Mouse (Mus musculus) myocyte (in vitro differentiated cells): ENCODE results near the gene Kirrel3. TPM values are rescaled to one million over a fixed set of nuclear protein-coding genes. Genes with fewer than 3 reads are reported as not detected.

Experiments used
- H3K27me3 ChIP-seq: one replicate; pipeline ENCODE4 v1.6.1; 2011; ENCODE audit not compliant: control insufficient read depth, insufficient read depth, insufficient read length
- H3K36me3 ChIP-seq: one replicate; pipeline ENCODE4 v1.6.1; 2011; ENCODE audit not compliant: control insufficient read depth, insufficient read depth
- H3K4me2 ChIP-seq: one replicate; pipeline ENCODE4 v1.6.1; 2011; ENCODE audit warnings: low read depth, control low read depth
- H3K4me3 ChIP-seq: one replicate; pipeline ENCODE4 v1.5.1; 2011; ENCODE audit warnings: mild to moderate bottlenecking, control low read depth, moderate library complexity
- H3K79me2 ChIP-seq: one replicate; pipeline ENCODE4 v1.6.1; 2011; ENCODE audit not compliant: control insufficient read depth, insufficient read depth
- H3ac ChIP-seq: one replicate; pipeline ENCODE4 v1.6.1; 2011; ENCODE audit not compliant: control insufficient read depth, insufficient read length
- CEBPB ChIP-seq: IDR thresholded peaks from 2 replicates; pipeline ENCODE4 v1.6.1; 2011; ENCODE audit warnings: mild to moderate bottlenecking, moderate library complexity; ENCODE audit not compliant: poor library complexity, insufficient read depth, severe bottlenecking
- E2F4 ChIP-seq: IDR thresholded peaks from one replicate; pipeline ENCODE4 v1.6.1; 2011; ENCODE audit warnings: mild to moderate bottlenecking, control low read depth, moderate library complexity; ENCODE audit not compliant: insufficient read depth
- MAX ChIP-seq: IDR thresholded peaks from one replicate; pipeline ENCODE4 v1.6.1; 2011; ENCODE audit warnings: low read depth, mild to moderate bottlenecking, control low read depth
- MYOD1 ChIP-seq, 3 experiments: IDR thresholded peaks; one replicate each; pipeline ENCODE4 v1.6.1; 2011; ENCODE audit warnings: control low read depth in 2 of 3, low read depth in 2 of 3, mild to moderate bottlenecking in 2 of 3, moderate library complexity in 1 of 3; ENCODE audit not compliant: insufficient read length in 2 of 3, control insufficient read depth in 1 of 3
- MYOG ChIP-seq, 3 experiments: IDR thresholded peaks; one replicate each; pipeline ENCODE4 v1.6.1; 2011; ENCODE audit warnings: control low read depth in 2 of 3, low read depth in 2 of 3, mild to moderate bottlenecking in 2 of 3; ENCODE audit not compliant: insufficient read length in 2 of 3, control insufficient read depth in 1 of 3, insufficient read depth in 1 of 3
- POLR2A ChIP-seq: IDR thresholded peaks from one replicate; pipeline ENCODE4 v1.6.1; 2011; ENCODE audit warnings: low read depth, mild to moderate bottlenecking, control low read depth, moderate library complexity; ENCODE audit not compliant: insufficient read length
- POLR2AphosphoS2 ChIP-seq: IDR thresholded peaks from one replicate; pipeline ENCODE4 v1.6.1; 2011; ENCODE audit warnings: low read depth, control low read depth; ENCODE audit not compliant: insufficient read length
- REST ChIP-seq: IDR thresholded peaks from one replicate; pipeline ENCODE4 v1.6.1; 2011; ENCODE audit warnings: mild to moderate bottlenecking, control low read depth, moderate library complexity; ENCODE audit not compliant: insufficient read depth, insufficient read length
- SRF ChIP-seq: IDR thresholded peaks from one replicate; pipeline ENCODE4 v1.6.1; 2011; ENCODE audit warnings: low read depth; ENCODE audit not compliant: control insufficient read depth, insufficient read length
- TCF12 ChIP-seq: IDR thresholded peaks from one replicate; pipeline ENCODE4 v1.6.1; 2011; ENCODE audit warnings: mild to moderate bottlenecking, control low read depth; ENCODE audit not compliant: poor library complexity, insufficient read depth, severe bottlenecking
- TCF3 ChIP-seq: IDR thresholded peaks from one replicate; pipeline ENCODE4 v1.6.1; 2011; ENCODE audit warnings: low read depth, control low read depth; ENCODE audit not compliant: insufficient read length
- USF1 ChIP-seq: IDR thresholded peaks from one replicate; pipeline ENCODE4 v1.6.1; 2011; ENCODE audit warnings: low read depth, mild to moderate bottlenecking, control low read depth, moderate library complexity
- polyA plus RNA-seq: library from polyadenylated mRNA; unstranded; fragments of >200 nt; fragmentation: generic; extraction: Trizol; gene quantifications from one replicate; pipeline ENCODE4 v1.2.1, GENCODE M21; 2012; ENCODE audit warnings: missing spikeins

Gene Kirrel3
- polyA plus RNA-seq, 1 experiment: 2.8 TPM

GRCm38 (mm10) chr9:34732507-34732906, 246.8 kb downstream of the Kirrel3 start:
- TF ChIP-seq MYOG (IDR thresholded peaks at IDR 0.05; ENCODE audit: control insufficient read depth in 1 of 3, insufficient read depth in 1 of 3, insufficient read length in 2 of 3, low read depth in 2 of 3) (no peak), CEBPB (no peak), POLR2AphosphoS2 (no peak)
- H3K36me3 ChIP-seq: no peaks in the 10 kb centered on the region
- H3K79me2 ChIP-seq: no peaks in the 10 kb centered on the region
- no peak overlapping the region for H3K4me2 ChIP-seq
- no peaks in the 10 kb centered on the region for H3K27me3 ChIP-seq
- no peak overlapping the region for H3ac ChIP-seq
- no peak overlapping the region for H3K4me3 ChIP-seq

- no peaks in the 10 kb centered on the region for H3K27me3 ChIP-seq
- no peak overlapping the region for H3K4me2 ChIP-seq
- no peaks in the 10 kb centered on the region for H3K79me2 ChIP-seq
- H3K4me3 ChIP-seq: no peak overlapping the region
- no peaks in the 10 kb centered on the region for H3K36me3 ChIP-seq
- no peak overlapping the region for H3ac ChIP-seq
- TF ChIP-seq MYOD1 (IDR thresholded peaks at IDR 0.05; ENCODE audit: control insufficient read depth in 1 of 3, insufficient read length in 2 of 3, low read depth in 2 of 3) (no peak), CEBPB (no peak), MAX (no peak), POLR2A (no peak), E2F4 (no peak), REST (no peak), POLR2AphosphoS2 (no peak), TCF12 (no peak), TCF3 (no peak), MYOG (IDR thresholded peaks at IDR 0.05; ENCODE audit: control insufficient read depth in 1 of 3, insufficient read depth in 1 of 3, insufficient read length in 2 of 3, low read depth in 2 of 3) (no peak), USF1 (no peak)
Observed at GRCm38 (mm10) chr9:34733579-34733978, 247.9 kb downstream of the Kirrel3 start.

DNA sequence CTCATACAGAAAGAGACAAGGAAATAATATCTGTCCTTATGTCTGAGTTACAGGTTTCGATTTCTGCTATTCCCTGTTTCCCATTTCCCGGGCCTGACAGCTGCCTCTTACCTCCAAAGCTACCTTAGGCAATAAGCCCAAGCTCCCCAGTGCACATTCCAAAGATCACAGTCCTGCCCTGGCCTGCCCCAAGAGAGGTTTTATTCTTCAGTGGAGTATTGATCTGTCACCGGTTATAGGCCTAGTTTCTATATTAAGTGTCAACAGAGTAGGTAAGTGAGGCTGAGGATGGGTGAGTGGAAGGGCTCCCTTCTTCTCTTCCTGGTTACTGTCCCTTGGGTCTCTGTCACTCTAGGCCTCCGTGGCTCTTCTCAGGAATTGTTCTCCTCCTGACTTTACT, 249.3 kb downstream of the Kirrel3 start:
- H3K4me3 ChIP-seq: no peak overlapping the region
- H3K27me3 ChIP-seq: no peaks in the 10 kb centered on the region
- TF ChIP-seq USF1 (no peak), MYOD1 (IDR thresholded peaks at IDR 0.05; ENCODE audit: control insufficient read depth in 1 of 3, insufficient read length in 2 of 3, low read depth in 2 of 3) (no peak), REST (no peak)
- H3ac ChIP-seq: no peak overlapping the region
- H3K4me2 ChIP-seq: no peak overlapping the region
- H3K79me2 ChIP-seq: no peaks in the 10 kb centered on the region
- no peaks in the 10 kb centered on the region for H3K36me3 ChIP-seq

- no peak overlapping the region for H3ac ChIP-seq
- no peaks in the 10 kb centered on the region for H3K27me3 ChIP-seq
- no peak overlapping the region for H3K4me3 ChIP-seq
- no peaks in the 10 kb centered on the region for H3K36me3 ChIP-seq
- no peaks in the 10 kb centered on the region for H3K79me2 ChIP-seq
- TF ChIP-seq POLR2AphosphoS2: no peak
- no peak overlapping the region for H3K4me2 ChIP-seq
Observed at GRCm38 (mm10) chr9:34739431-34739830, 253.7 kb downstream of the Kirrel3 start.

GRCm38 (mm10) chr9:34740814-34741213, 255.1 kb downstream of the Kirrel3 start:
- H3ac ChIP-seq: no peak overlapping the region
- no peak overlapping the region for H3K4me3 ChIP-seq
- no peaks in the 10 kb centered on the region for H3K27me3 ChIP-seq
- TF ChIP-seq POLR2A: no peak
- TF ChIP-seq MAX: no peak
- TF ChIP-seq MYOD1 (IDR thresholded peaks at IDR 0.05; ENCODE audit: control insufficient read depth in 1 of 3, insufficient read length in 2 of 3, low read depth in 2 of 3): no peak
- no peak for TF ChIP-seq SRF
- TF ChIP-seq CEBPB: no peak
- no peak for TF ChIP-seq MYOG (IDR thresholded peaks at IDR 0.05; ENCODE audit: control insufficient read depth in 1 of 3, insufficient read depth in 1 of 3, insufficient read length in 2 of 3, low read depth in 2 of 3)
- no peak for TF ChIP-seq E2F4
- no peak for TF ChIP-seq USF1
- H3K79me2 ChIP-seq: no peaks in the 10 kb centered on the region
- H3K36me3 ChIP-seq: no peaks in the 10 kb centered on the region
- no peak overlapping the region for H3K4me2 ChIP-seq

- H3K27me3 ChIP-seq: no peaks in the 10 kb centered on the region
- H3ac ChIP-seq: no peak overlapping the region
- no peak for TF ChIP-seq TCF3
- no peak for TF ChIP-seq CEBPB
- TF ChIP-seq REST: no peak
- no peak for TF ChIP-seq MYOG (IDR thresholded peaks at IDR 0.05; ENCODE audit: control insufficient read depth in 1 of 3, insufficient read depth in 1 of 3, insufficient read length in 2 of 3, low read depth in 2 of 3)
- no peak overlapping the region for H3K4me3 ChIP-seq
- H3K4me2 ChIP-seq: no peak overlapping the region
- no peaks in the 10 kb centered on the region for H3K36me3 ChIP-seq
- no peaks in the 10 kb centered on the region for H3K79me2 ChIP-seq
Observed at GRCm38 (mm10) chr9:34748003-34748402, 262.3 kb downstream of the Kirrel3 start.
